Mouse (Mus musculus) induced T-regulatory cell, adult 2 months (primary cell): ENCODE results near the gene 2310007B03Rik.
A peak's percentile ranks its signal among the peaks of the same experiment; 100 is the strongest.
"Not testable (repeated sequence)": the region's sequence is repeated elsewhere in the genome, so short reads cannot be mapped to it uniquely, and the experiment has no call there.

ENCODE experiments used
- DNase-seq: peaks from one replicate; pipeline ENCODE4 v3.0.0-alpha.2; 2012; ENCODE audit warnings: low read depth

Gene 2310007B03Rik

DNA sequence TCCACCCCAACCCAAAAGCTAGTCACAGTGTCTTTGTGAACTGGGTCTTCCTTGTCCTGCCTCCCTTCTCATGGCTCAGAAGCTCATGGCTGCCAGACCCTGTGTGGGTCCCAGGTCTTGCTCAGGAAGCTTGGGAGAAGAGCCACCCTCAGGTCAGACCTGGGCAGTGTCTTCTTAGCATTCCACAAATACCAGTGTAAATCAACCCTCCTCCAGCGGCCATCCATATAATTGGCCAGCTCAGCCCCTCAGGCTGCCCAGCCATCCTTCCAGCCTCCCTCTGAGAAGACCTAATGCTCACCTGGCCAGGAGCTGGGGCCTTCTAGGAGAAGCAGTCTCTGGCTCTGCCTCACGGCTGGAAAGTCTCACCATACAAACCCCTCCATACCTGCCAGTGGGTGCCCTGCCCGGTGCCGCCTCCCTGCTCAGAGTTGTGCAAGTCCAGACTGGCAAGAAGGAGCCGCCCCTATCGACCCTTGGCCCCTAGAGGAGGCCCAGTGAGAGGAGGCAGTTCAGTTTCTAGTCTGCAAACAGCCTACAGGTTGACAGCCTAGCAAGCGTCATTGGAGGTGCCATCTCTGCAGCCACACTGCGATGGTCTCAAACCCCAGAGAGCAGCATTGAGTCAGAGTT is at the start of gene 2310007B03Rik:
2310007B03Rik (minus strand) TSS at position 448 of the 633 bp plus-strand sequence.
- no peak for DNase-seq

DNA sequence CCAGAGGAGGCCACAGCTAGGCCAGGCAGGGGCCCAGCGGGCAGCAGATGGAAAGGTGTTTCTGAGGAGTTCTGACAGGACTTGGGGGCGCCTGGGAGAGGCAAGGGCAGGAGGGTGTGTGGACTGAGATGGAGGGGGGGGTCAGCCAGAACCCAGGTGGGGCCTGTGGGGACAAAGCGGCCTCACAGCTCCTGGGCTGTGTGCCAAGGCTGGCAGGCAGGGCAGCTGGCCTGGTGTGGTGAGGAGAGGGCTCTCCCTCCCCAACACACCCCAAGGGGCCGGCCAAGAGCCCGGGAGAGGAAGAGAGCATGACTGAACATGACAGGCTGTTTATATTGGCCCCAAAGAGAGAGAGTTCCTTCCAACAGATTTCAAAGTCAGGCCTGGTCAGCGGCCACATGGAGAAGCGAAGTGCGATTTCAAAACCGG is 49.5 kb upstream of the 2310007B03Rik start:
- DNase-seq = no peak

DNA sequence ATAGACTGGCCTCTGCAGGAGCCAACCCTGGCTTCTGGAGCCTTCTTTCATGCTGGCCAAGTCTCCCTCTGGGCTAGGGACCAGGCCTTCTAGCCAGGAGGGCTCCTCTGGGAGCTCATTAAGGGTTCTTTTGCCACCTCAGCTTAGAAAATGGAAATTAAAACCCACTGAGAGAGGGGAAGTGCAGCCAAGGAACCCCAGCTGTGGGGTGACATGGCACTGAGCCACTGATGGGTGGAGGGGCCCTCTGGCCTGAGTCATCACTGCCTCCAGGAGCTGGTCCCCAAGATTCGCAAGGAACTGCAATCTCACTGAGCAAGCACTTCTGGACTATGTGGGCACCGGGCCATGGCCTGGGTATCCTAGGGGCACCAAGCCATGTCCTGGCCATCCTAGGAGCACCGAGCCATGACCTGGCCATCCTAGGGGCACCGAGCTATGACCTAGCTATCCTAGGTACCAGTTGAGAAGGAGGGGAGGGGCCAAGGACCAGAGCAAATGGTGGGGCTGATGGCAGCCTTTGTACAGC is 46.9 kb upstream of the 2310007B03Rik start:
- no peak for DNase-seq

DNA sequence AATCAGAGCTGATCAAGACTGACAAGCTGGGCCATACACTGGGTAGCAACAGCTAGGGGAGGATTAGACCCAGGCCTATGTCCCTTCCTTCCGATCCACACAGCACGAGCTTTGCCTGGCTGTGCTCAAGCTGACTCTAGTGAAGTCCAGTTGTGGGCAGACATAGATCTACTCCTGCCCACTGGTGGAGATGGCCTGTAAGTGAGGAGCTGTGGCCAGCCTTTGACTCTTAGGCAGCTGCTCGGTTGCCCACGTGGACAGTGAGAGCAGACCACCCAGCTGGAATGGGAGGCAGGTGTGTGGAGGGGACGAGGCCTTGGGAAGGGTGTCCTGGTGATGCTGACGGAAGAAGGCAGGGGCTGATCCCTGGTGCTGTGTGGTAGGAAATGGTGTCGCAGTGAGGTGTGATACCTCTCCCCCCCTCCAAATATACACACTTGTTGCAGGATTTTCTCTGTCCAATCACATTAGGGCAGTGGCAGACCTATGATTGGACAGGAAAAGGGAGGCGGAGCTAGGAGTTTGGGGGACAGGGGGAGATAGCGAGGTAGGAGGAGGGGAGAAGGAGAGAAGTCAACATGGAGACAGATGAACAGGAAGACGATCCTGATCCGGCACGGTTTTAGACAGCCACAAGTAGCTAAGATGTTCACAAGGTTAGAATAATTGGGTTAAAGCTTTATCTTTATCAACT is 45.7 kb upstream of the 2310007B03Rik start:
- DNase-seq = no peak

DNA sequence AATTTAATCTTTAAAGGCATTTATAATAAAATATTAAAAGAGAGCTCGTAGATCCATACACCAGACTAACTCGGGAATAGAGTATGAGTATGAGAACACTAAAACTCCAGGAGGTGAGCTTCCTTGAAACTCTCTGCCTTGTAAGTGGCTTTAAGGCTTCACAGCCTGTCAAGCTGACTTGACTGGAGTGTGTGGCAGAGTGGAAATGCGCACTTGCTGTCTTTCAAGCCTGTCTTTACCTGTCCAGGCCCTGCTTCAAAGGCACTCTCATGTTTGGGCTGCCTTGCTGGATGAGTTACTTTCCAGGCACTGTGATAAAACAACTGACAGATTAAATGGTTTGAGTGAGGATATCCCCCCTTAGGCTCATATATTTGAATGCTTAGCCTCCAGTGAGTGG is 37.2 kb upstream of the 2310007B03Rik start:
- no peak for DNase-seq

DNA sequence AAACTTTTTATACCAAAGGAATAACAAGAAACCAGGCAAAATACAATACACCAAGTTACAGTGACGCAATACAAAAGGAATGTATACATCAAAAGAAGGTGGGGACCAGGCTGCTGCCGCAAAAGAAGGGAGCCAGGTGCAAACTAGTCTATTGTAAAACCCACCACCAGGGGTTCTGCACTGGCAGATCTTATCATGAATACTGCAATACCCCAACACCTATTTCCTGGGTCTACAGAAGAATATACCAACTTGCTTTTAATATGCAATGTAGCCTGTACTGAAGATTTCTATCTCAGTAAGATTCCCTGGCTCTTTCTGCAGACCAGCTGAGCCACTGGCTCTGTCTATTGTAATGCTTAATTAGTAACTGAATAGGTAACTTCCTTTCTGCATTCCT is 36.7 kb upstream of the 2310007B03Rik start:
- DNase-seq = not testable (repeated sequence)

DNA sequence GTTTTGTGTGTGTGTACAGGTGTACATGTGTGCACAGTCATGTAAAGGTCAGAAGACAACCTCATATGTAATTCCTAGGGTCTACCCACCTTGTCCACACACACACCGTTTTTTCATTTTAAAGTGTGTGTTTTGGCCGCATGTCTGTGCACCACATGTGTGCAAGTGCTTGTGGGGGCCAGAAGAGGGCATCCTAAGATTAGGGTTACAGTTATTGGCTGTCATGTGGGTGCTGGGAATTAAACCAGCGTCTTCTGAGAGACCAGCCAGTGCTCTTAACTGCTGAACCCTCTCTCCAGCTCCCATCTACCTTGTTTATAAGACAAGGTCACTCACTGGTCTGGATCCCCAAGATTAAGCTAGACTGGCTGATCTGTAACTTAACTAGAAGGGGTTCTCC is 34.2 kb upstream of the 2310007B03Rik start:
- DNase-seq = no peak

DNA sequence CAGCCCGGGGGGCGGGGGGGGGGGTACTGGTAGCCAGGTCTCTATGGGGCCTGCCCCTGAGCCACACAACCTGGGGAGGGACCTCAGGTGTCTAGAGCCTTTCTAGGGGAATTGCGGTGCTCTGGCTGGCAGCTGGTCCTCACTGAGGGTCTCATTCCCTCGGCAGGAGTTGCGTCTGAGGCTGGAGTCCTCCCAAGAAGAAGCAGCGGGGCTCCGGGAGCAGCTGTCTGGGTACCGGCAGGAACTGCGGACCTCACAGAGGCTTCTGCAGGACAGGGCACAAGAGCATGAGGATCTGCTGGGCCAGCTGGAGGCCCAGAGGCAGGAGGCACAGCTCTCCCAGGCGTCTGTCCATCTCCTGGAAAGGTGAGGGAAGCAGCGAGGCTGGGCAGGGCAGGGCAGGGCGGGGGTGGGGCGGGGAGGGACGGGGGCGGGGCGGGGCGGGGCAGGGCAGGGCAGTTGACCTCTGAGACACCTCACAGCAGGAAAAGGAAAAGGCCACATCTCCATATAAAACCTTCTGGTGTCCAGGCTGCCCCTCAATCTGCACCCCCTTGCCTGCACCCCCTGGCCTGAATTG is 30.1 kb upstream of the 2310007B03Rik start:
- no peak for DNase-seq

DNA sequence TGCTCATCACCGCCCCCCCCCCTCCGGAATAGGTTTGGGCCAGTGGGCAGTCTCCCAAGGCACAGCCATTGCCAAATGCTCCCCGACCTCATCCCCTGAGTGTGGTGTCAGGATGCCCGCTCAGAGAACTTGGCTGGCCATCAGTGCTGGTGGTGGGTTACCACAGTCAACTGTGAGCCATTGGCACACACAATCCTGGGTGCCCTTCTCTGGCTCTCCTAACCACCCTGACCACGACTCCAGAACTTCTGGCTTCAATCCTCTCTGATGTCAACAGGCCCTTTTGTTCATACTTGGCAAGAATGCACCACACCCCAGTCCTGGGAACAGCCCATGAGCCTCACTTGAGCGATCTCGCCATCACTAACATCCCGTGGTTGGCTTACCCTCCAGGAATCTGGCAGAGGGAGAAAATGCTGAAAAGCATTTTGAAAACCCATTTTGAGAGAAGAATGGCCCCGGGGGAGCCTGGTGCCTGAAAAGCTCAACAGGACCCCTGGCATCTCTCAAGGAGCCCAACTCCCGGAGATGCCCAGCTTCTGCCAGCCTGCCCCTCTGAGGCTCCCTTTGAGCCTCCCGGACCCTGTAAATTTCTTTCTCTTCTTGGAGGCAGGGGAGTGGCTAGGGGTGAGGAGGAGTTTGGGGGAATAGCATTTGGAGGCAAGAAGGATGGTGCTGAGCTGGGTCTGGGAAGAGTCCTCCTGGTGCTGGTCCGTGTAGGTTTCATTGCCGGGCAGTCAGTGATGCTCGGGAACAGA is 23.5 kb upstream of the 2310007B03Rik start:
- DNase-seq = no peak

DNA sequence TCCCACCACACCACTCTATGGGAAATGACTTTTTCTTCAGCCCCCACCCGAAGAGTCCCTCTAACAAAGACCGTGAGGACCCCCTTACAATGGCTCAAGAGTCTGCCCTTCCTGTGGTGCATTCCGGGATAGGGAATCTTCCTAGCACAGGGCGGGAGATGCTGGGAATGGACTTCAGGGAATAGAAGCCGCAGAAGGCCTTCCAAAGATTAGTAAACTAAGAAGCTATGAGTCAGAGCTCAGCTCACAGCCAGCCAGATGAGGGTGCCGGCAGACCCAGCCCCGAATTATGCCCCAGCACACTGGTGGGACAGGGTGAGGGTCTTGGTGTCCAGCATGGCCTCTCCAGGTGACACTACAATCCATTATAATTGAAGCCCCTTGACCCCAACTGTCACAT is 21.5 kb upstream of the 2310007B03Rik start:
- DNase-seq = no peak

DNA sequence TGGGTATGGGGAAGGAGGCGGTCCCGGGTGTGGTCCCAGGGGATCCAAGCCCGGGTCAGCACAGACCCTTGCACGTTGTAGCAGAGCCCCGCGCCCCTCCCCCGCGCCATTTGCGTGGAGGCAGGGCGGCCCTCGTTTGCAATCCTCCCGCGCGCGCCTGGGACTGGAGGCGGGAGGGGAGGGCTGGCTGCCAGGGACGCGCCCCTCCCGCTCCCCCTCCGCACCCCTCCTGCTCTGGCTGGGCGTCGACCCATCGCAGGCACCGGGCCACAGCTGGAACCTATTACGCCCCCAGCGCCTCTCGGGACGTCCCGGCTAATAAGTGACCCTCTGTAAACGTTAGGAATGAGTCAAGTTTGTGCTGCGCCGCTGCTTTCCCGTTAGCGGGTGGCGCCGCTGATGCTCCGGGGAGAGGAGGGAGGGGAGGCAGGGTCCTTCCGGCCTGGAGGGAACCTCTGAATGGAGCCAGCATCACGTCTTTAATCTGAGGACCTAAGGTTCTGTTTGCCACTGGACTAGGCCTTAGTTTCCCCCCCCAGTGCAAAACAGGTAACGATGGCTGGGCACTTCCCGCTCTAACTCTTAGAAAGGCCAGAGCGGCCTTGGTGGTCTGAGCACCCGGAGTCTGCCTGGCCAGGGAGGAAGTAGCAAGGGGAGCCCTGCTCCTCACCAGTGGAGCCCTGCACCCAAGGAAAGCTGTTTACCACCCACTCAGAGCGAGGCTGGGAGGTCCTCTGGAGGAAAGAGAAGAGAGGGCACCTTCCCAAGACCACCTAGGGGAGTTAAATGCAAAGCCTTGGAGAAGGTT is 16.0 kb upstream of the 2310007B03Rik start:
- DNase-seq = no peak

DNA sequence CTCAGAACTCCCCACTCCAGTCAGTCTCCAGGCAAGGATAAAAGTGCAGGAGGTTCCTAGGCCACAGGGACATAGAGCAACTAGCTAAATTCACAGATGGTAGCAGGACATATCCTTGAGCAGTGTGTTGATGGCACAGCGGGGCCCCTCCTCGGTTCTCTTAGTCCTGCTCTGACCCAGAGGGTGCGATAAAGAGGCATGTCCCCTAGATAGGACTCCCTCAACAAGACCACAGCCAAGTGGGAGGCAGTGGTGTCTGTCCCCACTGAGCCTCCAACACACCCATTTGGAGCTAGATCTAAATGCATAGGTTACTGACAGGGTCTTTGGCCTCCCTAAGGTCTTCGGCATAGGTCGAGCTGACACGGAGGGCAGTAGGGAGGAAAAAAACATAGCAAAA is 15.1 kb upstream of the 2310007B03Rik start:
- no peak for DNase-seq

DNA sequence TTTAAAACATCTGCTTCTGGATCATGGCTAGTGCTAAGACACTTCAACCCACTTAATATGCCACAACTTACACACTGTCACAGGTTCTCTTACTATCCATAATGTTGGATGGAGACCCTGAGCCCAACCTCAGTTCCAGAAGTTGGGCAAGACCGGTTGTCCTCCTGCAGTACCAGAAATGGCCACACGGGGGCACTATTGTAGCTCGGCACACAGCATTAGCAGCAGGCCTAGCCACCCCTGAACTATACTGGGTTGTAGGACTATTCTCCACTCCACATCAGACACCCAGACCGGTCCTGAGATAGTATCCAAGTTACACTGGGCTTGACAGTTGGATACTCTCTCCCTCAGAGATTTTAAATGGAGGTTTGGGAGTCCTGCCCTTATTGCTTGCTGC is 13.7 kb upstream of the 2310007B03Rik start:
- peak; percentile 78 for DNase-seq

DNA sequence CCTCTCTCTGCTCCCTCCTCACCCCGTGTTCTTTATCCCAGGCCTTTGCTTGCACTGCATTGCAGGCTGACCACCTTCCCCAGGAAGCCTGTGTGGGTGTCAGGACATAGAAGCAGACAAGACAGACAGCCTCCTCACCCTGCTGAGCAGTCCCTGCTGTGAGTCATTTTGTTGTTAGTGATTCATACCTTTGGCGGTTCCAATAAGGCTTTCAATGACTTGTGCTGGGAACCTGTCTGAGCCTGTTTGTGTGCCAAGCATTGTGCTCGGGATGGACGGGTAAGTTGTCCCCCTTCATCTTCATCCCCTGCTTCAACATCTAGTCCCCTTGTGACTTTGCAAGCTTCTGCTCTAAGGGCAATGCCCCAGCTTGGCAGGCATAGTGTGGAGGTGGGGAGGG is 12.9 kb upstream of the 2310007B03Rik start:
- DNase-seq = no peak

DNA sequence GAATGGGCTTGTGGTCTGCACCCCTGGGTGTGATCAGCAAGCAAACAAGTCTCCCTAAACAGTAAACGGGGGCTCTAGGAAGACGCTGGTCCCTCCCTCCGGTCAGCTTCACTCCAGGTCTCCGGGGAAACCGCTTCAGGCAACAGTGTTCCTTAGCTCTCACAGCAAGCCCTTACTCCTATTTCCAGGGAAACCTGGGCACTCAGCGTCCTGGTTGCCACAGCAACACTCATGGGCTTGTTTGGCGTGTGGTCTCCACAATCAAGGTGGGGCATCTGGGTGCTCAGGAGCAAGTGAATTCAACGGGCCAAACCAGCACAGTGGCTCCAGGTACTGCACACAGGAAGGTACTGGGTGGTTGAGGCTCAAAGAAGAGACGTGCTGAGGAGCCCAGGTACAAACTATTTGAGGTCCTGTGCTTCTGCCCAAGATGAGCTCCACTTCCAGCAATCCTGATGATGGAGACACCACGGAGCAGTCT is 7.6 kb upstream of the 2310007B03Rik start, which contains the start of gene Crocc2:
Crocc2 (plus strand) TSS at position 431 of the 481 bp plus-strand sequence.
- no peak for DNase-seq

DNA sequence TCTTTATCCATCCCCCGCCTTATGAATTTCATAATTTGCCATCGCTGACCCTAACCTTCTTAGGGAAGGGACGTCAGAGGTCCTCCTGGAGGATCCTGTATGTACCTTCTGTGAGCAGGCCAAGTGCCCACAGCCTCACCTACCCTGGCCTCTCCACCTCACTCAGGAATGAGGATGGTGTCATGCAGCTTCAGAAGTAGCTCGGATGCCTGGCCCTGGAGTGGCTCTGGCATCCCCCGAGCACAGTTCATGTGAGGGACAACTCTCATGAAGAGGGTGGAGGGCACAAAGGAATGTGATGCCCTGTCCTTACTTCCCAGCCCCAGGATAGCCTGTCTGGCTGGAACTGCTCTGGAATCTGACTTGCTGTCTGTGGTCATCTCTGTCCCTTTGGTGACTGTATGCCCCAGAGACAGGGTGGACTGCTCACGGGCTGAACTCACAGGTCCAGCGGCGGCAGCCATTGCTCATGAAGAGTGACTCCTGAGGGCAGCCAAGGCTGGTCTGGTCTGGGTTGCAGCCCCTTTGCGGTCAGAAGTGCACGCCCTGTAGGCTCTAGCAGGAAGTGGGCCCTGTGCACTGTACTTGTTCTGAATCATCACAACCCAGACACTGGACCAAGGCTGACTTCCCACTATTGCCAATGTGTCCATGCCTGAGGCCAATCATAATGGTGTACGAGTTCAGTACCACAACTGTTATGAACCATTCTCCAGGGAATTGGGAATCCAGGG is 5.8 kb upstream of the 2310007B03Rik start:
- no peak for DNase-seq

DNA sequence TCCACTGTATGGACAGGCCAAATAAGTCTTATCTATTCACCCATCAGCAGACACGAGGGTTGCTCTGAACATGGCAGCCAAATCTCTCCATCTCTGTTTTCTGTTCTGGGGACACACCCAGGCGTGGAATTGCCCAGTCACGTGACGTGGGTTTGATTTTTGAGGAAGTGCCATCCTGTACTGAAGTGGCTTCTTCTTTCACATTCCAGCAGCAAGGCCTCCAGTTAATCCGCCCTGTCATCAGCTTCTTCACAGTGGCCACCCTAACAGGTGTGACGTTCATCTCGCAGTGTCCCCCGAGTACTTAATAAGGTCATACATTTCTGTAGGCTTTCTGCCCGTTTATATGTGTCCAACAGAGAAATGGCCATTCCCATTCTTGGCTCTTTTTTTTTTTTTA is 4.7 kb upstream of the 2310007B03Rik start:
- no peak for DNase-seq

DNA sequence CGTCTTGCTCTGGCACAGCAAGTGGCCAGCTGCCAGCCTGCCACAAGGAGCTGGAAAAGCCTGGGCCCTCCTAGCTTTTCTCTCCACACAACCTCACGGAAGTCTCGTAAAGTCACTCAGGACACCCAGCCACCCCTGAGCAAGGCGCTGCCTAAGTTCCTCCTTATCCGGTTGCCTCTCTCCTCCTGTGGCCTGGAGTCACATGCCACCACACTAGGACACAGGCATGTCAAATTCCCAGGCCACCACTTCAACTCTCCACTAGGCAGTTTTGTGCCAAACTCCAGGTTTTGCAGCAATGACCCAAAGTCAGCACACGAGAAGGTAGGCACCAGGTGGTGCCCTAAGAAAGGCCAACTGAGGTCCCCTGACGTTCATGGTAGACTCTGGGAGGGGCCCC is 1.8 kb upstream of the 2310007B03Rik start:
- DNase-seq = no peak

DNA sequence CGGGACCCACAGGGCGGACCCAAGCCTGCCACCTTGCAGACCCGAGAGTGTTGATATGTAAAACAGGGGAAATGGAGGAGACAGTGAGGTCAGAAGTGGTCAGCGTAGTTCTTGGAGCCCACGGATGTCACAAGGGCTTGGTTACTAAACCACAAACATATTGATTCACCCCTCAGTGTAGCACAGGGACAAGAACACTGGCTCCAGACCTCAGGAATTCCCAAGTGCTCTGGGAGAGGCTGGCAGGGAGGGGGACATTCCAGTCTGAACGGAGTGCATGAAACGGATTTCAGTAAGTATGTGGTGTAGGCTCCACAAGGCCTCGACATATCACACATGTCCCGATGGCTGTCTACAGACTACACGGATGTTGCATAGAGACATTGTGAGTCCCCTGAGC is 1.2 kb upstream of the 2310007B03Rik start:
- DNase-seq = no peak

DNA sequence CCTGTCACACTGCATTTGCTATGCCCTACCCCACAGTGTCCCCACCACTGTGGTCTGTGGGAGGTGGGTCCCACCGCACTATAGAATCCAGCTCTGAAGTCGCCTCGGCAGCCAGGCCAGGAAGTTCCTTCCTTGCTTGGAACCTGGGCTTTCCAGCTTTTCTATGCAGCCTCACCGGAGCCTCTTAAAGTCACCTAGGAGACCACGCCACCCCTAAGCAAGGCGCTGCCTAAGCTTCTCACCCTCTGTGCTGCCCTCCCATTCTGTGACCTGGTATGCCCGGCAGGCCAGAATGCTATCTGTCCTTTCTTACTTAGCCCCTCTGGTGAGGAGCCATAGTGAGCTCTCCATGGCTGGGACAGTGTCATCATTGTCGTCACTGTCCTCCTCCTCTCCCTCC is 602 bp upstream of the 2310007B03Rik start:
- DNase-seq = no peak
